Mouse (Mus musculus): ENCODE measurements around the gene Gm10553. TPM values are rescaled to one million over a fixed set of nuclear protein-coding genes. Genes with fewer than 3 reads are reported as not detected.
"Not testable (repeated sequence)": the region's sequence is repeated elsewhere in the genome, so short reads cannot be mapped to it uniquely, and the experiment has no call there.

The Gm10553 gene
- polyA plus RNA-seq (2016; fragmentation: Nextera tagmentation; extraction: Ambion mirVana) = not detected in 2 replicates

- 67% methylated on average over 1 of the region's 1 CpGs for WGBS
Measured at GRCm38 (mm10) chr1:85099864-85100263, at the start of gene Gm10553. TSS of gene Gm10553 (plus strand) at chr1:85100164.

GRCm38 (mm10) chr1:85071690-85072089 is 28.3 kb upstream of the Gm10553 start:
- not testable (repeated sequence) for DNase-seq (ENCODE audit: low spot score)
- WGBS = 69% methylated on average over 3 of the region's 3 CpGs

More at GRCm38 (mm10) chr1:85099864-85100263, at the start of gene Gm10553:
- DNase-seq (ENCODE audit: low spot score); H3K27me3 ChIP-seq (replicated peaks; ENCODE audit: low read depth, poor library complexity, severe bottlenecking); H3K36me3 ChIP-seq (replicated peaks); H3K4me1 ChIP-seq; H3K9me3 ChIP-seq; H3K4me3 ChIP-seq; H3K27ac ChIP-seq (replicated peaks): not testable (repeated sequence)

DNA sequence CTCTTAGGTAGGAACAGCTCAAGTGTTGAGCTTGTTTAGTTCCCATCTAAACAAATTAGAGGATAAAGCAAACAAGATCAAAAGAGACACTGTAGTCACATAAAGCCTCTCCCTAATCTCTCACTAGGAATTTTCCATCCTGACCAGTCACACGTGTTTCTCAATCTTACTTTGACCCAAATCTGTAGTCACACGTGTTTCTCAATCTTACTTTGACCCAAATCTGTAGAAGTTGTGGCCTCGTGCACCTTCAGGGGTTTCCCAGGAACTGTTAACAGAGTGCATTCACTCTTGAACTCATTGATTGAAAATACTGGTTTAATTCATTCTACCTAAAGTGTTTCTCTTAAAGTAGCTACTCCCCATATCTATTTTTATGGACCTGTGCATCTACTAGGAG is 26.9 kb upstream of the Gm10553 start:
- not testable (repeated sequence) for H3K27ac ChIP-seq (replicated peaks); H3K9me3 ChIP-seq; H3K4me3 ChIP-seq; H3K4me1 ChIP-seq; H3K36me3 ChIP-seq (replicated peaks); H3K27me3 ChIP-seq (replicated peaks; ENCODE audit: low read depth, poor library complexity, severe bottlenecking); DNase-seq (ENCODE audit: low spot score)
- 67% methylated on average over 3 of the region's 3 CpGs for WGBS

More at GRCm38 (mm10) chr1:85071690-85072089, 28.3 kb upstream of the Gm10553 start:
- H3K4me1 ChIP-seq; H3K36me3 ChIP-seq (replicated peaks); H3K27ac ChIP-seq (replicated peaks); H3K9me3 ChIP-seq; H3K4me3 ChIP-seq; H3K27me3 ChIP-seq (replicated peaks; ENCODE audit: low read depth, poor library complexity, severe bottlenecking): not testable (repeated sequence)

- not testable (repeated sequence) for H3K27ac ChIP-seq (replicated peaks); DNase-seq (ENCODE audit: low spot score)
- whole genome bisulfite sequencing = 69% methylated on average over 3 of the region's 3 CpGs
Measured at GRCm38 (mm10) chr1:85084803-85085202, 15.2 kb upstream of the Gm10553 start.

DNA sequence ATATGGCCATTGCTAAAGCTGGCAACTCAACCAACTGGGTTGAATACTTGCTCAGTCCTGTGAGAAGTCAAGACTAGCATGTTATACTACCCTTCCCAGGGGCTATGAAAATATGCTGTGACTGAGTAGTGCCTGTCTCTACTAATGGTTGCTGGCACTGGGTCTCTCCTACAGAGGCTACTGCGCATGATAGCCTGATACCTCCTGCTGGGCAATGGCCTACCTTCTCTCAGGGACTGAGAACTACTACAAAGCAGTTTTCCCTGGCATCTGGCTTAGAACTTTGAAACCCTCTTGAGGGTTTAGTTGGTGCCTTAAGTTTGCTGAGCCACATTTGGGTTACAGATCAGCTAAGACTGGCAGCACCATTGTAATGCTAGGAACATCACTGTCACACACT is 13.8 kb upstream of the Gm10553 start:
- H3K4me1 ChIP-seq; DNase-seq (ENCODE audit: low spot score); H3K9me3 ChIP-seq; H3K27ac ChIP-seq (replicated peaks); H3K4me3 ChIP-seq; H3K27me3 ChIP-seq (replicated peaks; ENCODE audit: low read depth, poor library complexity, severe bottlenecking); H3K36me3 ChIP-seq (replicated peaks): not testable (repeated sequence)
- WGBS = 53% methylated on average over 1 of the region's 1 CpGs

More at GRCm38 (mm10) chr1:85084803-85085202, 15.2 kb upstream of the Gm10553 start:
- H3K27me3 ChIP-seq (replicated peaks; ENCODE audit: low read depth, poor library complexity, severe bottlenecking); H3K4me3 ChIP-seq; H3K36me3 ChIP-seq (replicated peaks); H3K9me3 ChIP-seq; H3K4me1 ChIP-seq: not testable (repeated sequence)

- DNase-seq (ENCODE audit: low spot score); H3K27me3 ChIP-seq (replicated peaks; ENCODE audit: low read depth, poor library complexity, severe bottlenecking); H3K27ac ChIP-seq (replicated peaks); H3K4me3 ChIP-seq; H3K36me3 ChIP-seq (replicated peaks); H3K4me1 ChIP-seq; H3K9me3 ChIP-seq: not testable (repeated sequence)
- 53% methylated on average over 1 of the region's 3 CpGs for WGBS
Measured at GRCm38 (mm10) chr1:85092169-85092568, 7.8 kb upstream of the Gm10553 start.

DNA sequence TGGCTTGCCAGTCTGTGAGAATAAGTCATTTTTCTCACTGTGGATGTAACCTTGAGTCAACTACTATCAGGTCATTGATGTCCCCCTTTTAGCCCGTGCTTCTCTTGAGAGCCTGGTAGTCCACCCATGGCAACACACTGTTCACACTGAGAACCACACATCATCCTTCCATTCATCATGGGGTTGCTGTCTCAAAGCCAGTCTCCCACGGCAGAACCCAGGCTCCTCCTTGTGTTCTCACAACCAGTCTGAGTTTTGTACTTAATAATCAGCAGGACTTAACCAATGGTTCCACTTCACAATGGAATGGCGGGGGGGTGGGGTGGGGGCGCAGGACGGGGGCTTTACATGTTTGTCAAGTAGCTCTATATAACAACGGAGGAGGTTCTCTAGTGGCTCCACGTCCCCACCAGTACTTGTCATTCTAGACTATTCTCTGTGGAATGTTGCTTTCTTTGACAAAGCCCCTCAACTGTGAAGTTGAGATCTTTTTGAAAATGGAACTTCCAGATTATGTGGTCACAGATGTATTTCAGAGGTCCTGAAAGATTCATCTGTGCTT is 6.9 kb upstream of the Gm10553 start:
- DNase-seq (ENCODE audit: low spot score); H3K4me3 ChIP-seq; H3K36me3 ChIP-seq (replicated peaks); H3K27ac ChIP-seq (replicated peaks); H3K27me3 ChIP-seq (replicated peaks; ENCODE audit: low read depth, poor library complexity, severe bottlenecking); H3K4me1 ChIP-seq: not testable (repeated sequence)
- 84% methylated on average over 6 of the region's 7 CpGs for WGBS
- peaks cover 11% of the 10 kb centered on the region for H3K9me3 ChIP-seq

DNA sequence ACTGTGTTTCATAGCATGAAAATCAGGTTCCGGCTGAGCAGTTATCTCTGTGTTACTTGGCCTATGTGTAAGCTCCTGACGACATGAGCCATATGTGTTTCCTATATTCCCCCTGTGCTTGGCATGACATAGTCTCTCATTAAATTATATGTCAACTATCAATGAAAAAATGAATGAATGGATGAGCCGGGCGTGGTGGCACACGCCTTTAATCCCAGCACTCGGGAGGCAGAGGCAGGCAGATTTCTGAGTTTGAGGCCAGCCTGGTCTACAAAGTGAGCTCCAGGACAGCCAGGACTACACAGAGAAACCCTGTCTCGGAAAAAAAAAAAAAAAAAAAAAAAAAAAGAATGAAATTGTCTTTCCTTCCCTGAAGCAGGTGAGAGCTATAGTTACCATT is 883 bp upstream of the Gm10553 start:
- not testable (repeated sequence) for DNase-seq (ENCODE audit: low spot score); H3K36me3 ChIP-seq (replicated peaks); H3K4me1 ChIP-seq; H3K27me3 ChIP-seq (replicated peaks; ENCODE audit: low read depth, poor library complexity, severe bottlenecking); H3K27ac ChIP-seq (replicated peaks); H3K9me3 ChIP-seq; H3K4me3 ChIP-seq
- WGBS = 83% methylated on average over 7 of the region's 7 CpGs

GRCm38 (mm10) chr1:85101754-85102153 is 1.8 kb downstream of the Gm10553 start:
- not testable (repeated sequence) for H3K36me3 ChIP-seq (replicated peaks); H3K9me3 ChIP-seq; DNase-seq (ENCODE audit: low spot score); H3K27ac ChIP-seq (replicated peaks); H3K4me3 ChIP-seq; H3K27me3 ChIP-seq (replicated peaks; ENCODE audit: low read depth, poor library complexity, severe bottlenecking); H3K4me1 ChIP-seq
- WGBS = 90% methylated on average over 4 of the region's 4 CpGs

DNA sequence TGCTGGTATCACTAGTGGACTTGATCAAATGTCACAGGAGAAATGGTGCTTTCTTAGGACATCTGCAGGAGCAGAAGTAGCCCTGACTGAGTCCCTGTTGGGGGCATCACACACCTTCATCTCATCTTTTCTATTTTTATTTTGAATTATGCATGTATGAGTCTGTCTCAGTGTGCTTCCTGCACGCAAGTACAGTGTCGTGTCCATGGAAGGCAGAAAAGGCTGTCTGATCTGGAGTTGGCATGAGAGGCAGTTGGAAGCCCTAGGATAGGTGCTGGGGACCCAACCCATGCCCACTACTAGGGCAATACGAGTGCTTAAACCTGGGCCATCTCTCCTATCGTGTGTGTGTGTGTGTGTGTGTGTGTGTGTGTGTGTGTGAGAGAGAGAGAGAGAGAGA is 5.4 kb downstream of the Gm10553 start:
- H3K27ac ChIP-seq (replicated peaks); H3K4me3 ChIP-seq; H3K4me1 ChIP-seq; DNase-seq (ENCODE audit: low spot score); H3K27me3 ChIP-seq (replicated peaks; ENCODE audit: low read depth, poor library complexity, severe bottlenecking); H3K36me3 ChIP-seq (replicated peaks); H3K9me3 ChIP-seq: not testable (repeated sequence)
- 82% methylated on average over 4 of the region's 4 CpGs for WGBS

- WGBS = 72% methylated on average over 5 of the region's 6 CpGs
- DNase-seq (ENCODE audit: low spot score) = not testable (repeated sequence)
Measured at GRCm38 (mm10) chr1:85106013-85106412, 6.0 kb downstream of the Gm10553 start.

GRCm38 (mm10) chr1:85109753-85110152 is 9.8 kb downstream of the Gm10553 start, which contains the start of gene A530032D15Rik:
TSS of gene A530032D15Rik (minus strand) at chr1:85109853.
- H3K4me1 ChIP-seq; DNase-seq (ENCODE audit: low spot score); H3K36me3 ChIP-seq (replicated peaks); H3K27ac ChIP-seq (replicated peaks); H3K4me3 ChIP-seq; H3K27me3 ChIP-seq (replicated peaks; ENCODE audit: low read depth, poor library complexity, severe bottlenecking): not testable (repeated sequence)
- H3K9me3 ChIP-seq = peaks cover 13% of the 10 kb centered on the region
- WGBS = 74% methylated on average over 2 of the region's 7 CpGs

More at GRCm38 (mm10) chr1:85106013-85106412, 6.0 kb downstream of the Gm10553 start:
- not testable (repeated sequence) for H3K36me3 ChIP-seq (replicated peaks); H3K27ac ChIP-seq (replicated peaks); H3K9me3 ChIP-seq; H3K4me1 ChIP-seq; H3K4me3 ChIP-seq; H3K27me3 ChIP-seq (replicated peaks; ENCODE audit: low read depth, poor library complexity, severe bottlenecking)

DNA sequence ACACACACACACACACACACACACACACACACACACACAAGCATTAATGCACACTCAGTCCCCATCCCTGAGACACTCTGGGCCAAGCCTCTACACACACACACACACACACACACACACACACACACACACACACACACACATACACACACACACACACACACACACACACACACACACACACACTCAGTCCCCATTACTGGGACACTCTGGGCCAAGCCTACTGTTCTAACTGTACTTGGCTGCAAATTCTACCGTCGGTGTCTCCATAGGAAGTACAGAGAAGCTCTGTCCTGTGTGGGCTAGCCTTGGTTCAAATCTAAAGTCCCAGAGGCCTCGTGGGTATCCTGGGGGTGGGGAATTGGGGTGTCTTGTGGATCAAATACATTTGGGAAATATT is 10.9 kb downstream of the Gm10553 start:
- H3K27me3 ChIP-seq (replicated peaks; ENCODE audit: low read depth, poor library complexity, severe bottlenecking); H3K4me1 ChIP-seq; H3K4me3 ChIP-seq; H3K27ac ChIP-seq (replicated peaks); H3K36me3 ChIP-seq (replicated peaks); DNase-seq (ENCODE audit: low spot score): not testable (repeated sequence)
- peaks cover 15% of the 10 kb centered on the region for H3K9me3 ChIP-seq
- 69% methylated on average over 3 of the region's 3 CpGs for WGBS

Data from embryonic facial prominence, embryonic 10.5 days (tissue).